Mouse (Mus musculus): ENCODE measurements around the gene Gabpb1.

- no peak for TF ChIP-seq MAX (IDR thresholded peaks at IDR 0.05; ENCODE audit: low read length)
- no peak for TF ChIP-seq POLR2A (IDR thresholded peaks at IDR 0.05; ENCODE audit: control insufficient read depth in 1 of 2, insufficient read depth in 1 of 2, low read depth in 1 of 2, low read length in 2 of 2, poor library complexity in 1 of 2)
- TF ChIP-seq CTCF (IDR thresholded peaks at IDR 0.05 in 2 of 3, conservative IDR thresholded peaks at IDR 0.05 in 1 of 3; ENCODE audit: control insufficient read depth in 1 of 3, insufficient read depth in 1 of 3, low read depth in 2 of 3, low read length in 3 of 3, poor library complexity in 1 of 3, severe bottlenecking in 1 of 3) = peak in 2 of 3 experiments; percentile 47 to 73; a peak in 4 of 6 replicates
- peak; percentile 68; the same call in 1 of the 2 replicates for TF ChIP-seq MAZ (IDR thresholded peaks at IDR 0.05; ENCODE audit: low read depth, low read length)
- peak; percentile 79 for TF ChIP-seq ZC3H11A (IDR thresholded peaks at IDR 0.05; ENCODE audit: low read depth, low read length)
- no peak for TF ChIP-seq POLR2AphosphoS5 (IDR thresholded peaks at IDR 0.05; ENCODE audit: borderline replicate concordance, low read depth, low read length)
Measured at GRCm38 (mm10) chr2:126599005-126599404, 77.1 kb downstream of the Gabpb1 start.
